Mouse (Mus musculus) spleen, adult 2 months (tissue): ENCODE measurements around the gene Serinc2. TPM values are rescaled to one million over a fixed set of nuclear protein-coding genes. Genes with fewer than 3 reads are reported as not detected.

Experiments used
- DNase-seq, 2 experiments: peaks; one replicate each; pipeline versions ENCODE4 v3.0.0 to v3.0.0-alpha.2; 2012 to 2021; ENCODE audit warnings: low spot score in 2 of 2, low read depth in 1 of 2
- H3K27ac ChIP-seq: fragments of 200-500 bp; 2 replicates; pipeline ENCODE4 v1.5.1; 2012; ENCODE audit warnings: low read length, inconsistent platforms; ENCODE audit not compliant: insufficient read depth
- H3K27me3 ChIP-seq: fragments of 200-500 bp; 2 replicates; pipeline ENCODE4 v1.6.1; 2012; ENCODE audit warnings: mild to moderate bottlenecking, moderate library complexity, low read length, inconsistent platforms; ENCODE audit not compliant: control insufficient read depth, insufficient read depth
- H3K36me3 ChIP-seq: fragments of 200-500 bp; 2 replicates; pipeline ENCODE4 v1.6.1; 2012; ENCODE audit warnings: mild to moderate bottlenecking, low read length, inconsistent platforms; ENCODE audit not compliant: control insufficient read depth, insufficient read depth
- H3K4me1 ChIP-seq: fragments of 200-500 bp; 2 replicates; pipeline ENCODE4 v1.6.1; 2011; ENCODE audit warnings: inconsistent platforms; ENCODE audit not compliant: control insufficient read depth, insufficient read depth, insufficient read length
- H3K4me3 ChIP-seq: fragments of 200-500 bp; 2 replicates; pipeline ENCODE4 v1.5.1; 2011; ENCODE audit warnings: mild to moderate bottlenecking, inconsistent platforms; ENCODE audit not compliant: insufficient read depth, insufficient read length; ENCODE audit errors: extremely low read depth
- CTCF ChIP-seq: fragments of 200-500 bp; IDR thresholded peaks from 2 replicates; pipeline ENCODE4 v1.5.1; 2011; ENCODE audit warnings: mild to moderate bottlenecking, inconsistent platforms; ENCODE audit not compliant: insufficient read depth, insufficient read length, insufficient replicate concordance; ENCODE audit errors: extremely low read depth
- POLR2A ChIP-seq: fragments of 200-500 bp; IDR thresholded peaks from 2 replicates; pipeline ENCODE4 v1.6.1; 2011; ENCODE audit warnings: low read depth, low read length, inconsistent platforms
- WGBS: fragments of 180-500 bp; shearing (Covaris S2); methylation state at CpG from one replicate; pipeline ENCODE4 v1.1.7; 2018; 5-methylcytosine and 5-hydroxymethylcytosine counted together
- polyA plus RNA-seq: library from polyadenylated mRNA; depleted of rRNA; stranded (reverse); fragments of >200 nt; gene quantifications from 2 replicates; pipeline ENCODE4 v1.2.3, GENCODE M21; 2012

Gene Serinc2
- polyA plus RNA-seq, 1 experiment: 0.85 TPM

DNA sequence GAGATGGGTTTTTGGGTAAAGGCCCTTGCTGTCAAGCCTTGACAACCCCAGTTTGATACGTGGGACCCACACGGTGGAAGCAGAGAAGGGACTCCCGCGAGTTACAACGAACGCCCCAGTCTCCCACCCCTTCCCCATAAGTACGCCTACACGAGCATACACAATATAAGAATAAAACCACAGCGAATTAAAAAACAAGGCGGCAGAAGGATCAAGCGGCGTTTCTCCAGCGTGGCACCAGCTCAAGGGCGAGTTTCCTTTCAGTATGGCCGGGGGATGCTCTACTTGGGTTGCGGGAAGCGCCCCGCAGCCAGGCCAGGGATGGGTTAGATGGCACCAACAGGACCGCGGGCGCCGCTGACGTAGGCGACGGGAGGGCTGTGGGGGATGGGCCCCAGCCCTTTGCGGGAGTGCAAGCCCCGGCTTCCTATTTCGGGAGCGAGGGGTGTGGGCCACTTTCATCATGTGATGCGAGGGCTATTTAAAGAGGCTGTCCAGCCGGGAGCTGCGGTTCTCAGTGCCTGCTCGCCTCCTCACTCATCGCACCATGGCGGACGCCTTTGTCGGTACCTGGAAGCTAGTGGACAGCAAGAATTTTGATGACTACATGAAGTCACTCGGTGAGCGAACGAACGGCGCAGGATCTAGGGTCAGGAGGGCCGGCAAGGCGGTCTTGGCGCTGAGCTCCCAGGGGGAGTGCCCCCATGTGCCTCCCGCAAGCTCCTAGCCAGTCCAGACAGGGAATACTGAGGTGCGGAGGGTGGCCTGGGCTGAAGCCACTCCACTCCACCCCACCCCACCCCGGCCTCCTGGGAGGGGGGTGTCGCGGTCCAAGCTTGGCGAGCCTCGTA is 29.5 kb upstream of the Serinc2 start, which contains the start of the genes Fabp3 and Gm10570:
Fabp3 (plus strand) TSS at position 365 of the 851 bp plus-strand sequence.
Gm10570 (minus strand) TSS at position 444 of the 851 bp plus-strand sequence.
- TF ChIP-seq POLR2A (no peak), CTCF (no peak)
- H3K4me3 ChIP-seq: peak within 1 kb of the TSS; percentile 7; the same call in 1 of the 2 replicates

DNA sequence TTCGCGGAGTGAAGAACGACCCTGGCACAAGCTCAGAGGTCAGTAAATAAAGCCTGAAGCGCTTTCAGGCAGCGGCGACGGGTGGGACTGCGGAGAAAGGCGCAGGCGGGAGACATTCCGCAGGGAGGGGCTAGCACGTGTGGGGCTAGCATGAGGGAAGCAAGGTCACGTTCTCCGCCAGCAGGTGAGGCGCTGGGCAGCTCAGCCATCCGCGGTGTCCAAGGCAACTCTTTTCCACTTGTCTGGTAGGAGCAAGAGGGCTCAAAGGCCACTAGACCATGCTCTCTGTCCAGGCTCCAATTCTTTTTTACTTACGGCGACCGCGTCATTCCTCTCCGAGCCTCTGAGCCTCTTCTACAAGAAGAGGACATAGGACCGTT is 28.8 kb upstream of the Serinc2 start:
- Histone ChIP-seq H3K27ac (no peak overlapping the region), H3K4me1 (peaks cover 6% of the 10 kb centered on the region; the same call in 1 of the 2 replicates), H3K36me3 (no peaks in the 10 kb centered on the region), H3K4me3 (peak overlapping the region; percentile 7; the same call in 1 of the 2 replicates), H3K27me3 (peaks cover 19% of the 10 kb centered on the region)
- DNase-seq: no peak
- 4% methylated on average over 23 of the region's 23 CpGs for WGBS
- TF ChIP-seq POLR2A (no peak), CTCF (no peak)

More for the DNA sequence above, 29.5 kb upstream of the Serinc2 start, which contains the start of the genes Fabp3 and Gm10570:
- DNase-seq: no peak
- H3K4me1 ChIP-seq: peaks cover 6% of the 10 kb centered on the region; the same call in 1 of the 2 replicates
- H3K36me3 ChIP-seq: no peaks in the 10 kb centered on the region
- H3K27ac ChIP-seq: no peak within 1 kb of the TSS
- 3% methylated on average over 52 of the region's 52 CpGs for WGBS
- H3K27me3 ChIP-seq: peaks cover 19% of the 10 kb centered on the region

DNA sequence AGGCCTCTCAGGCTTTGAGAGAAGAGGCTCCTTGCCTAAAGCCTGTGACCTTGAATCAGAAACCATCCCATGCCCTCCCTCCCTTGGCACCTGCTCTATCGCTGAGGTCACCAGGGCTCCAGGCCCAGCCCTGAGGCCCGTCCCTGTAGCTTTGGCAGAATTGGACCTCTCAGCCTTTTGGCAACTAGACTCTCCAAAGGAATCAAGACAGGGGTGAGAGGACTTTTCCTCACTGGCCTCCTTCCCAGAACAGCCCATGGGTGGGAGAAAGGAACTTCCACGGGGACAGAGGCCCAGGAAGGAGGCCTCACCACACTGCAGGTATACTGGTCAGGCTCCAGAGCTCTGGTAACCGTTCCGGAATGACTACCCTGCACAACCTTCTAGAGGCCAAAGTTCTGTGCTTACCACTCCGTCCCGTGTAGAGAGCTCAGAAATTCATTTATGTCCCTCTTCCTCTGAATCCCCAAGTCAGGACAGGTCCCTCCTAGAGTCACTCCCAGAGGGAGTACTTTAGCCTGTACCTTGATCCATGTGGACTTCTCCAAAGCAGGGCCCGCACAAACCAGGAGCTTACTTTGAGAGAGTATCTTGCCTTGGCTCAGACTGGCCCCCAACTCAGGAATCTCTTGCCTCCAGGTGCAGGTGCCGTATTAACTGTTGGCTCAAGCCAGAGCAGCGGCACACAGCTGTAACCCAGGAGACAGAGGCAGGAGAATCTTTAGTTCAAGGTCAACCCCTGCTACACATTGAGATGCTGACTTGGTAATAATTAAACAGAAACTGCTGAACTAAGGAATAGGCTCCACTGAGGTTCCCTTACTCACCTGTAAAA is 28.0 kb upstream of the Serinc2 start:
- 88% methylated on average over 10 of the region's 10 CpGs for WGBS
- TF ChIP-seq CTCF (no peak), POLR2A (no peak)
- Histone ChIP-seq H3K36me3 (no peaks in the 10 kb centered on the region), H3K27ac (no peak overlapping the region), H3K4me3 (no peak overlapping the region), H3K27me3 (peaks cover 19% of the 10 kb centered on the region), H3K4me1 (peaks cover 6% of the 10 kb centered on the region; the same call in 1 of the 2 replicates)
- DNase-seq: no peak

DNA sequence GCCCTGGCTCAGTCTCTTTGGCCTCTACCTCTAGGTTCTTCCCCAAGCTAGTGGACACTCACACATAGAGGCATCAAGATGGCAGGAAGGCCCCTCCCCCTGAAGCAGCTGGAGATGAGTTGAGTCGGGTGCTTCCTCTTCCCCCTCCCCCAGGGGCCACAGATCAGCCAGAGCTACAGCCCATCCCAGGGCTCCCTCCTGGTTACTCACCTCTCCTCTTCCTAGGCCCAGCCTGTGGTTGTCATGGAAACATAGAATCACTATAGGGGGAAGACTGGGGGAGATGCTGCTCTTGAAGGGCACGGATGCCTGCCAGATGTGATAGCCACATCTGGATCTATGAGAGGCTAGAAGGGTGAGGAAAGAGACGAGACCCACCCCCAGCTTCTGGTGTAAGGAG is 25.7 kb upstream of the Serinc2 start:
- WGBS: 42% methylated on average over 3 of the region's 3 CpGs
- Histone ChIP-seq H3K27ac (no peak overlapping the region), H3K36me3 (no peaks in the 10 kb centered on the region), H3K4me1 (peaks cover 6% of the 10 kb centered on the region; the same call in 1 of the 2 replicates), H3K27me3 (peaks cover 19% of the 10 kb centered on the region), H3K4me3 (no peak overlapping the region)
- no peak for DNase-seq
- TF ChIP-seq CTCF (no peak), POLR2A (no peak)

DNA sequence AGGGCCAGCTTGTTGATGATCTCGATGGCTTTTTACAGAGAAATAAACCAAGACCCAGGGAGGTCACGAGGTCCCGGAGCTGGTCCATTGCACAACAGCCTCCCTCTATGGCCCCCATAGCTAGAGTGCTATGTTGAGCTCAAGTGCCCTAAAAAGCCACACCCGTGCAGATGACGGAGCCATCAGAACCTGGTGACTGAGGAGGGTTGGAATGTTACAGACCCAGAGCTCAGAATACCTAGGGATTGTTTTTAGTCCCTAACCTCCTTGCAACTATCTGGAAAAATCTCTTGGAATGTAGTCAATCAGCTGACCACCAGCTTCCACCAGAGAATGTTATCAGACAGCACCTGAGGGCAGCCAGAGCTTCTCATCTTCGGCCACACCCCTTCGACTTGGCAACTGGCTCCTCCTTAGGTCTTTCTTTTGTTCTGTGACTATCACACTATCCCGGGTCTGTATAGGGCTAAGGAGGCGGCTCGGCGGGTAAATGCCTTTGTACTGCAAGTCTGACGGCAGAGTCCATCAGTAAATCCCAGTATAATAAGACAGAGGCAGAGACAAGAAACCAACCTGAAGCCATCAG is 23.4 kb upstream of the Serinc2 start:
- Histone ChIP-seq H3K36me3 (no peaks in the 10 kb centered on the region), H3K27ac (no peak overlapping the region), H3K4me3 (no peak overlapping the region), H3K4me1 (no peaks in the 10 kb centered on the region), H3K27me3 (peaks cover 6% of the 10 kb centered on the region)
- WGBS: 68% methylated on average over 12 of the region's 12 CpGs
- TF ChIP-seq CTCF: no peak
- no peak for TF ChIP-seq POLR2A
- DNase-seq: no peak

DNA sequence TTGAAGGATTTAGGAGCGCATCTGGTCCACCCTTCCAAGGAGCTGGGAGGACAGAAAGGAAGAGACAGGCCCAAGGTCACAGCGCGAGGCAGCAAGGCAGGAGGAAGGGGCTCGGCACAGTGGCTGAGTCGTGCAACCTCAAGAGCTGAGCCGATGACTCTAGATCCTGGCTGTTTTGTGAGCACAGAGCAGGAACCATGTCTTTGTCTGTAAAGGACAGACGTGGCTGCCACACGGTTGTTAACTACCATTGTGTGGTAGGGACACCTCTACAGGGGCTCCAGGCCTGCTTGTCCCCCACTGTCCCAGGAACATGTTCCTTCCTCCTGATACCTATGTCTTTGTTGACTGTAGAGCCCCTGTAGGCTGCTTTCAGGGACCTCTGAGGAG is 20.6 kb upstream of the Serinc2 start:
- Histone ChIP-seq H3K27ac (no peak overlapping the region), H3K36me3 (no peaks in the 10 kb centered on the region), H3K27me3 (0 out of 2 replicates have a peak, but pooled peaks cover under 1% of the 10 kb centered on the region), H3K4me1 (no peaks in the 10 kb centered on the region), H3K4me3 (no peak overlapping the region)
- 86% methylated on average over 8 of the region's 8 CpGs for WGBS
- no peak for TF ChIP-seq POLR2A
- no peak for TF ChIP-seq CTCF
- DNase-seq: no peak
